Mouse (Mus musculus) bone marrow macrophage, adult 2 months (primary cell): Measurements from ENCODE around the gene Apobr.

ENCODE experiments used
- CTCF ChIP-seq: IDR thresholded peaks from 2 replicates; pipeline ENCODE4 v1.5.1; 2012; ENCODE audit warnings: low read depth, mild to moderate bottlenecking, low read length, moderate library complexity
- POLR2A ChIP-seq: IDR thresholded peaks from 2 replicates; pipeline ENCODE4 v1.6.1; 2012; ENCODE audit warnings: mild to moderate bottlenecking, low read depth, low read length, borderline replicate concordance

DNA sequence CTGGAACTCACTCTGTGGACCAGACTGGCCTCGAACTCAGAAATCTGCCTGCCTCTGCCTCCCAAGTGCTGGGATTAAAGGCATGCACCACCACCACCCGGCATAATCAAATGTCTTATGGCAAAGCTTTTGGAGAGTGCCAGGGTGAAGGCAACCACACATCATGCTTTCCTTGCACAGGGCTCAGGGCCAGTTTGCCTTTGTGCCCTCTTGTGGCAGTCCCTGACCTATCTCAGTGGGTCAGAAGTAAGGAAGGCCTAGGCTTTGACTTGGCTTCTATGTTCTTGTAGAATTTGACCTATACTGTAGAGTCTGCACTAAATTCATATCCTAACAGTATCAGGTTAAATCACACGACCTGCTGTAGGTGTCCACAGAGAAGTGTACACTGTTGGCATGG lies 32.0 kb downstream of the Apobr start:
- TF ChIP-seq CTCF (0 out of 2 replicates have a peak, but pooled peaks have one; percentile 23), POLR2A (no peak)
